Mouse (Mus musculus): ENCODE data around the gene Olfr1211.

The Olfr1211 gene

GRCm38 (mm10) chr2:88938011-88938410 is at the start of gene Olfr1211:
Gene Olfr1211 (minus strand): TSS chr2:88938111.
- in situ Hi-C loops (cut with MboI; ENCODE audit: low sequenced_read_pairs), result no loop called here

- in situ Hi-C loops (cut with MboI; ENCODE audit: low sequenced_read_pairs), result no loop called here
Observed at GRCm38 (mm10) chr2:88980181-88980580, 42.3 kb upstream of the Olfr1211 start, which contains the start of gene Gm13762. Gene Gm13762 (minus strand): TSS chr2:88980281.

- in situ Hi-C loops (cut with MboI; ENCODE audit: low sequenced_read_pairs), result no loop called here
Observed at GRCm38 (mm10) chr2:88953669-88954068, 15.8 kb upstream of the Olfr1211 start, which contains the start of gene Olfr1212. Gene Olfr1212 (plus strand): TSS chr2:88953969.

- in situ Hi-C loops (cut with MboI; ENCODE audit: low sequenced_read_pairs), result no loop called here
Observed at GRCm38 (mm10) chr2:88915057-88915456, 22.9 kb downstream of the Olfr1211 start, which contains the start of gene Olfr1209. Gene Olfr1209 (minus strand): TSS chr2:88915157.

GRCm38 (mm10) chr2:88902211-88902610 is 35.7 kb downstream of the Olfr1211 start, which contains the start of gene Olfr1208:
Gene Olfr1208 (minus strand): TSS chr2:88902311.
- in situ Hi-C loops (cut with MboI; ENCODE audit: low sequenced_read_pairs), result no loop called here
